Mouse (Mus musculus) limb, embryonic 10.5 days (tissue): Measurements from ENCODE around the gene Pdcd7. TPM values are rescaled to one million over a fixed set of nuclear protein-coding genes. Genes with fewer than 3 reads are reported as not detected.

Experiments used
- DNase-seq: peaks from one replicate; pipeline ENCODE4 v3.0.0-alpha.2; 2017; ENCODE audit warnings: low spot score
- H3K27ac ChIP-seq: fragments of 300-500 bp; sonication (generic); 2 replicates; pipeline ENCODE4 v1.5.1; 2016; ENCODE audit warnings: mild to moderate bottlenecking
- H3K27me3 ChIP-seq: fragments of 300-500 bp; sonication (generic); 2 replicates; pipeline ENCODE4 v1.6.1; 2016; ENCODE audit warnings: low read depth, mild to moderate bottlenecking; ENCODE audit not compliant: poor library complexity, severe bottlenecking
- H3K36me3 ChIP-seq: fragments of 300-500 bp; sonication (generic); 2 replicates; pipeline ENCODE4 v1.6.1; 2016; ENCODE audit warnings: mild to moderate bottlenecking, moderate library complexity
- H3K4me1 ChIP-seq: fragments of 300-500 bp; sonication (generic); 2 replicates; pipeline ENCODE4 v1.6.1; 2016
- H3K4me3 ChIP-seq: fragments of 300-500 bp; sonication (generic); 2 replicates; pipeline ENCODE4 v1.5.1; 2016; ENCODE audit warnings: mild to moderate bottlenecking, moderate library complexity
- H3K9me3 ChIP-seq: fragments of 300-500 bp; sonication (generic); replicated peaks from 2 replicates; pipeline ENCODE4 v1.6.1; 2016; ENCODE audit warnings: mild to moderate bottlenecking
- WGBS: fragments of 180-500 bp; shearing (Covaris S2); methylation state at CpG from one replicate; pipeline ENCODE4 v1.1.7; 2016; 5-methylcytosine and 5-hydroxymethylcytosine counted together
- polyA plus RNA-seq: library from polyadenylated mRNA; unstranded; fragments of >200 nt; fragmentation: Nextera tagmentation; extraction: Ambion mirVana; gene quantifications from 2 replicates; pipeline ENCODE4 v1.2.1, GENCODE M21; 2016

Gene Pdcd7
- polyA plus RNA-seq, 1 experiment from 2014 or later, result 11.9 TPM

GRCm38 (mm10) chr9:65390752-65391612 lies 45.1 kb downstream of the Pdcd7 start:
- H3K9me3 ChIP-seq, result no peaks in the 10 kb centered on the region
- H3K36me3 ChIP-seq, result 0 out of 2 replicates have a peak, but pooled peaks cover 4% of the 10 kb centered on the region
- H3K4me3 ChIP-seq, result peak overlapping the region; percentile 56
- H3K27ac ChIP-seq, result peak overlapping the region; percentile 78
- H3K27me3 ChIP-seq, result peaks cover 58% of the 10 kb centered on the region
- peaks cover 19% of the 10 kb centered on the region for H3K4me1 ChIP-seq
- WGBS, result 19% methylated on average over 96 of the region's 96 CpGs
- DNase-seq, result peak; percentile 63

GRCm38 (mm10) chr9:65391613-65391964 lies 45.7 kb downstream of the Pdcd7 start, which contains the start of gene Kbtbd13:
TSS of gene Kbtbd13 (minus strand) at chr9:65391652.
- Histone ChIP-seq H3K9me3 (no peaks in the 10 kb centered on the region), H3K36me3 (0 out of 2 replicates have a peak, but pooled peaks cover 4% of the 10 kb centered on the region), H3K27ac (peak within 1 kb of the TSS; percentile 78), H3K4me3 (peak within 1 kb of the TSS; percentile 56), H3K4me1 (peaks cover 15% of the 10 kb centered on the region), H3K27me3 (peaks cover 58% of the 10 kb centered on the region)
- 41% methylated on average over 8 of the region's 8 CpGs for WGBS
- DNase-seq, result no peak

GRCm38 (mm10) chr9:65392638-65393364 lies 46.9 kb downstream of the Pdcd7 start:
- H3K4me3 ChIP-seq, result no peak overlapping the region
- no peaks in the 10 kb centered on the region for H3K9me3 ChIP-seq
- 30% methylated on average over 6 of the region's 6 CpGs for WGBS
- no peak overlapping the region for H3K27ac ChIP-seq
- H3K36me3 ChIP-seq, result 0 out of 2 replicates have a peak, but pooled peaks cover 4% of the 10 kb centered on the region
- H3K27me3 ChIP-seq, result peaks cover 58% of the 10 kb centered on the region
- peaks cover 14% of the 10 kb centered on the region for H3K4me1 ChIP-seq
- peak; percentile 77 for DNase-seq

- Histone ChIP-seq H3K36me3 (0 out of 2 replicates have a peak, but pooled peaks cover 4% of the 10 kb centered on the region), H3K27ac (no peak overlapping the region), H3K4me3 (no peak overlapping the region), H3K4me1 (peaks cover 21% of the 10 kb centered on the region), H3K9me3 (no peaks in the 10 kb centered on the region), H3K27me3 (peaks cover 56% of the 10 kb centered on the region)
- WGBS, result 53% methylated on average over 2 of the region's 2 CpGs
- no peak for DNase-seq
These were observed 47.7 kb downstream of the Pdcd7 start for GRCm38 (mm10) chr9:65393606-65394005.

- Histone ChIP-seq H3K36me3 (0 out of 2 replicates have a peak, but pooled peaks cover 4% of the 10 kb centered on the region), H3K27ac (no peak overlapping the region), H3K4me3 (no peak overlapping the region), H3K27me3 (peaks cover 52% of the 10 kb centered on the region), H3K9me3 (no peaks in the 10 kb centered on the region), H3K4me1 (peaks cover 25% of the 10 kb centered on the region)
- 80% methylated on average over 2 of the region's 2 CpGs for WGBS
- DNase-seq, result no peak
These were observed 48.5 kb downstream of the Pdcd7 start for GRCm38 (mm10) chr9:65394360-65394759.

GRCm38 (mm10) chr9:65398279-65398678 lies 52.4 kb downstream of the Pdcd7 start, which contains the start of gene Rasl12:
TSS of gene Rasl12 (plus strand) at chr9:65398506.
- Histone ChIP-seq H3K27me3 (peaks cover 12% of the 10 kb centered on the region), H3K36me3 (no peaks in the 10 kb centered on the region), H3K9me3 (no peaks in the 10 kb centered on the region), H3K27ac (peak within 1 kb of the TSS; percentile 82), H3K4me3 (peak within 1 kb of the TSS; percentile 60), H3K4me1 (peaks cover 15% of the 10 kb centered on the region)
- peak; percentile 88 for DNase-seq
- under 1% methylated on average over 24 of the region's 24 CpGs for WGBS

- Histone ChIP-seq H3K27ac (no peak overlapping the region), H3K4me1 (peaks cover 11% of the 10 kb centered on the region), H3K9me3 (no peaks in the 10 kb centered on the region), H3K4me3 (no peak overlapping the region), H3K27me3 (peaks cover 4% of the 10 kb centered on the region; the same call in 1 of the 2 replicates), H3K36me3 (no peaks in the 10 kb centered on the region)
- DNase-seq, result no peak
- 92% methylated on average over 6 of the region's 6 CpGs for WGBS
These were observed 54.0 kb downstream of the Pdcd7 start for GRCm38 (mm10) chr9:65399934-65400333.

- no peak for DNase-seq
- 83% methylated on average over 15 of the region's 15 CpGs for WGBS
- no peaks in the 10 kb centered on the region for H3K27me3 ChIP-seq
These were observed 58.7 kb downstream of the Pdcd7 start for GRCm38 (mm10) chr9:65404331-65405183.

GRCm38 (mm10) chr9:65405184-65405449 lies 59.2 kb downstream of the Pdcd7 start:
- Histone ChIP-seq H3K36me3 (no peaks in the 10 kb centered on the region), H3K4me3 (no peak overlapping the region), H3K27ac (no peak overlapping the region), H3K4me1 (no peaks in the 10 kb centered on the region), H3K9me3 (no peaks in the 10 kb centered on the region), H3K27me3 (no peaks in the 10 kb centered on the region)
- WGBS, result 88% methylated on average over 2 of the region's 2 CpGs
- DNase-seq, result no peak

More at GRCm38 (mm10) chr9:65404331-65405183, 58.7 kb downstream of the Pdcd7 start:
- H3K9me3 ChIP-seq, result no peaks in the 10 kb centered on the region
- H3K4me3 ChIP-seq, result no peak overlapping the region
- H3K4me1 ChIP-seq, result no peaks in the 10 kb centered on the region
- H3K36me3 ChIP-seq, result no peaks in the 10 kb centered on the region
- H3K27ac ChIP-seq, result no peak overlapping the region

- WGBS, result 89% methylated on average over 5 of the region's 5 CpGs
- no peak for DNase-seq
These were observed 61.4 kb downstream of the Pdcd7 start for GRCm38 (mm10) chr9:65407327-65407726.

GRCm38 (mm10) chr9:65407861-65408260 lies 62.0 kb downstream of the Pdcd7 start:
- H3K4me3 ChIP-seq, result no peak overlapping the region
- DNase-seq, result no peak
- no peaks in the 10 kb centered on the region for H3K27me3 ChIP-seq
- H3K27ac ChIP-seq, result no peak overlapping the region
- no peaks in the 10 kb centered on the region for H3K9me3 ChIP-seq
- 75% methylated on average over 3 of the region's 3 CpGs for WGBS
- no peaks in the 10 kb centered on the region for H3K4me1 ChIP-seq
- no peaks in the 10 kb centered on the region for H3K36me3 ChIP-seq

More at GRCm38 (mm10) chr9:65407327-65407726, 61.4 kb downstream of the Pdcd7 start:
- H3K4me3 ChIP-seq, result no peak overlapping the region
- no peaks in the 10 kb centered on the region for H3K9me3 ChIP-seq
- H3K4me1 ChIP-seq, result no peaks in the 10 kb centered on the region
- no peak overlapping the region for H3K27ac ChIP-seq
- no peaks in the 10 kb centered on the region for H3K27me3 ChIP-seq
- no peaks in the 10 kb centered on the region for H3K36me3 ChIP-seq

GRCm38 (mm10) chr9:65408871-65409295 lies 63.0 kb downstream of the Pdcd7 start:
- Histone ChIP-seq H3K4me1 (no peaks in the 10 kb centered on the region), H3K4me3 (no peak overlapping the region), H3K36me3 (no peaks in the 10 kb centered on the region), H3K27me3 (no peaks in the 10 kb centered on the region), H3K9me3 (no peaks in the 10 kb centered on the region), H3K27ac (no peak overlapping the region)
- WGBS, result 74% methylated on average over 5 of the region's 5 CpGs
- no peak for DNase-seq
